8 mouse cellular contexts compared by ENCODE assay signal in genomic region chr7:113368746-113369619, GRCm38 (mm10). TPM values are rescaled to one million over a fixed set of nuclear protein-coding genes. Genes with fewer than 3 reads are reported as not detected.
DNase-seq lines count a peak whose midpoint lies in the region; ATAC-seq lines count a peak whose summit lies in the region.

TSS of gene Btbd10 (minus strand) at chr7:113369392.

- peaks cover 15% of the 10 kb centered on the region for H3K4me1 ChIP-seq in forebrain, embryonic 14.5 days (ENCODE audit: control insufficient read depth, insufficient read depth, low read length)
- H3K4me1 ChIP-seq in neural tube, embryonic 15.5 days: peaks cover 18% of the 10 kb centered on the region

- no peaks in the 10 kb centered on the region for H3K36me3 ChIP-seq in forebrain, embryonic 14.5 days (ENCODE audit: control insufficient read depth, insufficient read depth, low read length)
- no peaks in the 10 kb centered on the region for H3K36me3 ChIP-seq in neural tube, embryonic 15.5 days

- peak; percentile 99 for ATAC-seq in forebrain, embryonic 14.5 days
- ATAC-seq in neural tube, embryonic 15.5 days (ENCODE audit: low FRiP score): peak; percentile 99

- peak within 1 kb of the TSS; percentile 70 for H3K4me2 ChIP-seq in forebrain, embryonic 14.5 days (ENCODE audit: low read length)
- peak within 1 kb of the TSS; percentile 73 for H3K4me2 ChIP-seq in neural tube, embryonic 15.5 days

- peak within 1 kb of the TSS; percentile 92 for H3K4me3 ChIP-seq in forebrain, embryonic 14.5 days (ENCODE audit: low read depth, low read length)
- H3K4me3 ChIP-seq in neural tube, embryonic 15.5 days (replicated peaks): peak within 1 kb of the TSS; percentile 94

- 0% methylated on average over 64 of the region's 64 CpGs for WGBS in forebrain, embryonic 14.5 days
- WGBS in neural tube, embryonic 15.5 days: under 1% methylated on average over 61 of the region's 64 CpGs

- no peaks in the 10 kb centered on the region for H3K27me3 ChIP-seq in forebrain, embryonic 14.5 days (replicated peaks; ENCODE audit: control insufficient read depth, insufficient read depth, low read length)
- H3K27me3 ChIP-seq in neural tube, embryonic 15.5 days (replicated peaks): no peaks in the 10 kb centered on the region

- intact Hi-C loops in heart, postnatal 14 days (cut with DNase I): no loop called here

- H3K9ac ChIP-seq in forebrain, embryonic 14.5 days (ENCODE audit: low read length): peak within 1 kb of the TSS; percentile 94
- H3K9ac ChIP-seq in neural tube, embryonic 15.5 days (replicated peaks): peak within 1 kb of the TSS; percentile 96

- H3K9me3 ChIP-seq in forebrain, embryonic 14.5 days (replicated peaks; ENCODE audit: control insufficient read depth, low read length): no peaks in the 10 kb centered on the region
- no peaks in the 10 kb centered on the region for H3K9me3 ChIP-seq in neural tube, embryonic 15.5 days (replicated peaks)

- peak; percentile 98 for DNase-seq in ES-CJ7 (ENCODE audit: low read depth, low spot score)
- peak; percentile 96 for DNase-seq in cerebellum, adult 11 months
- DNase-seq in forebrain, embryonic 14.5 days (ENCODE audit: low spot score): peak; percentile 99
- DNase-seq in heart, postnatal 14 days: peak; percentile 97 to 99
- peak; percentile 97 for DNase-seq in layer of hippocampus, adult 11-12 months (ENCODE audit: low spot score)
- peak; percentile 98 to 99 for DNase-seq in lung, adult 18-20 months
- peak; percentile 99 for DNase-seq in testis, postnatal 14 days (ENCODE audit: low spot score)

- peak within 1 kb of the TSS; percentile 88 for H3K27ac ChIP-seq in forebrain, embryonic 14.5 days (ENCODE audit: low read depth, low read length)
- H3K27ac ChIP-seq in neural tube, embryonic 15.5 days (replicated peaks): peak within 1 kb of the TSS; percentile 94

RNA-seq across cellular contexts. Expression of gene Btbd10, which starts in this region (rescaled TPM):
- 65.6 and 79.1 TPM in 2 replicates for polyA plus RNA-seq in forebrain, embryonic 14.5 days (2014; fragmentation: Nextera tagmentation; extraction: Ambion mirVana)
- 10 to 100 TPM; 11.3 to 12.3 TPM for total RNA-seq in heart, postnatal 14 days (2021)
- polyA plus RNA-seq in neural tube, embryonic 15.5 days (2015; fragmentation: Nextera tagmentation; extraction: Ambion mirVana): 67.2 and 74.4 TPM in 2 replicates

Comparison
In these comparisons a context has a peak if more than half of its experiments do, and no peak if none do; other contexts are left out.
1. Peak in every context shown above with its lines: DNase-seq, ATAC-seq, H3K4me3 ChIP-seq and H3K27ac ChIP-seq.